Mouse (Mus musculus): ENCODE data around the gene Luc7l2. TPM values are rescaled to one million over a fixed set of nuclear protein-coding genes. Genes with fewer than 3 reads are reported as not detected.

Luc7l2 gene
- total RNA-seq, 2 experiments from 2014 or later = 176 to 197 TPM

- DNase-seq (ENCODE audit: low spot score in 2 of 2) = no peak
Measured at GRCm38 (mm10) chr6:38552636-38553000, 1.5 kb downstream of the Luc7l2 start.

GRCm38 (mm10) chr6:38576096-38576495 lies 25.0 kb downstream of the Luc7l2 start:
- DNase-seq (ENCODE audit: low spot score in 2 of 2) = no peak

GRCm38 (mm10) chr6:38580112-38580857 lies 29.2 kb downstream of the Luc7l2 start:
- no peak for DNase-seq (ENCODE audit: low spot score in 2 of 2)

- DNase-seq (ENCODE audit: low spot score in 2 of 2) = no peak
Measured at GRCm38 (mm10) chr6:38581711-38582110, 30.6 kb downstream of the Luc7l2 start.

- no peak for DNase-seq (ENCODE audit: low spot score in 2 of 2)
Measured at GRCm38 (mm10) chr6:38597481-38597880, 46.3 kb downstream of the Luc7l2 start.

GRCm38 (mm10) chr6:38609892-38610291 lies 58.8 kb downstream of the Luc7l2 start:
- DNase-seq (ENCODE audit: low spot score in 2 of 2) = no peak

- DNase-seq (ENCODE audit: low spot score in 2 of 2) = no peak
Measured at GRCm38 (mm10) chr6:38622406-38622805, 71.3 kb downstream of the Luc7l2 start.

- peak in 1 of 2 experiments; percentile 5 for DNase-seq (ENCODE audit: low spot score in 2 of 2)
Measured at GRCm38 (mm10) chr6:38623457-38623856, 72.3 kb downstream of the Luc7l2 start.

GRCm38 (mm10) chr6:38624439-38624838 lies 73.3 kb downstream of the Luc7l2 start:
- peak in 1 of 2 experiments; percentile 12 for DNase-seq (ENCODE audit: low spot score in 2 of 2)

GRCm38 (mm10) chr6:38626086-38626485 lies 75.0 kb downstream of the Luc7l2 start:
- peak; percentile 19 to 38 for DNase-seq (ENCODE audit: low spot score in 2 of 2)

- DNase-seq (ENCODE audit: low spot score in 2 of 2) = no peak
Measured at GRCm38 (mm10) chr6:38627081-38627480, 75.9 kb downstream of the Luc7l2 start.

GRCm38 (mm10) chr6:38627486-38627885 lies 76.4 kb downstream of the Luc7l2 start:
- no peak for DNase-seq (ENCODE audit: low spot score in 2 of 2)

GRCm38 (mm10) chr6:38629556-38629955 lies 78.4 kb downstream of the Luc7l2 start:
- no peak for DNase-seq (ENCODE audit: low spot score in 2 of 2)

- no peak for DNase-seq (ENCODE audit: low spot score in 2 of 2)
Measured at GRCm38 (mm10) chr6:38632826-38633225, 81.7 kb downstream of the Luc7l2 start.

- DNase-seq (ENCODE audit: low spot score in 2 of 2) = no peak
Measured at GRCm38 (mm10) chr6:38634461-38634860, 83.3 kb downstream of the Luc7l2 start.

GRCm38 (mm10) chr6:38635941-38636851 lies 85.1 kb downstream of the Luc7l2 start:
- DNase-seq (ENCODE audit: low spot score in 2 of 2) = peak in 1 of 2 experiments; percentile 35

GRCm38 (mm10) chr6:38636852-38637618 lies 85.9 kb downstream of the Luc7l2 start, which contains the start of gene Klrg2:
Klrg2 (minus strand) TSS chr6:38637242.
- peak in 1 of 2 experiments; percentile 32 for DNase-seq (ENCODE audit: low spot score in 2 of 2)

- DNase-seq (ENCODE audit: low spot score in 2 of 2) = no peak
Measured at GRCm38 (mm10) chr6:38640401-38640800, 89.3 kb downstream of the Luc7l2 start.

GRCm38 (mm10) chr6:38641228-38641627 lies 90.1 kb downstream of the Luc7l2 start:
- no peak for DNase-seq (ENCODE audit: low spot score in 2 of 2)

- no peak for DNase-seq (ENCODE audit: low spot score in 2 of 2)
Measured at GRCm38 (mm10) chr6:38641645-38642044, 90.5 kb downstream of the Luc7l2 start.

- no peak for DNase-seq (ENCODE audit: low spot score in 2 of 2)
Measured at GRCm38 (mm10) chr6:38642593-38642992, 91.5 kb downstream of the Luc7l2 start.
